Mouse (Mus musculus): ENCODE measurements around the gene Miga2. TPM values are rescaled to one million over a fixed set of nuclear protein-coding genes. Genes with fewer than 3 reads are reported as not detected.

The Miga2 gene
- polyA plus RNA-seq (2015; fragmentation: Nextera tagmentation; extraction: Ambion mirVana): 32.6 and 35.5 TPM in 2 replicates

DNA sequence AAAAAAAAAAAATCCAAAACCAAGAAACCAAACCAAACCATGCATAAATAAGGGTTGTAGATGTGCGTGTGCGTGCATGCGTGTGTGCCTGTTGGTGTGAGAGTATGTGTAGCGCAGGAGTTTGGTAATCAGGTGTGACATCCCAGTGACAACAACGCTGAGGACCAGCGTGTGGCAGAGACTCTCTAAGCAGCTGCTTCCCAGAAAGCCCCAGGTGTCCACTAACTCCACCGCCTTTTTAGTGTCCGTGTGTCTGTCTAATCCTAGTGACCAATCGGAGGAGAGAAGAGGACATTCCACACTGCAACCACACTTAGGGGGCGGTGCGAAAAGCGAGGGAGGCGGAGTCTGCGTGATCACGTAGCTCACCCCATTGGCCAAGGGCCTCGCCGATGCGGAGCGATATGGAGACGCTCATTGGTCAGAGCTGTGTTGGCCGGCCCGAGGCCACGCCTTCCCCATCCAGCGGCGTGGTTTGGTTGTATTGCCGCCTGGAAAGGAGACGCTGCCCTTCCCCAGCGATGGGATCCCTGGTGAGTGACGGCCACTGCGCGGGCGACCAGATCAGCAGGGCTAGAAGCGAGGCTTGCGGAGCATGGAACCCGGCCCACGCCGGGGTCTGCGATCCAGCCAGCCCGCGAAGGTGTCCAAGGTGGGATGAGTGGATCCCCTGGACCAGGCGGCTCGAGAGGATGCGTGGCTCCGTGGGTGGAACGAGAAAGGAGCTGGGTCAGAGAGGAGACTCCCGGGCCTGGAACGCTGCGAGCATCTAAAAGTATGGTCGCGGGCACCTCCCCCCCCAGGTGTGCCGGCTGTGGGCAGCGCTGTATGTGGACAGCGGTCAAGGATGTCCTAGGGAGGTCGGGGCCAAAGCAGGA, at the start of gene Miga2:
TSS of gene Miga2 (plus strand) at position 461 of the 878 bp plus-strand sequence.
- Histone ChIP-seq H3K9ac (peak within 1 kb of the TSS; percentile 93), H3K36me3 (peaks cover 21% of the 10 kb centered on the region), H3K9me3 (replicated peaks) (no peaks in the 10 kb centered on the region), H3K27me3 (no peaks in the 10 kb centered on the region), H3K4me1 (replicated peaks) (peaks cover 31% of the 10 kb centered on the region), H3K27ac (peak within 1 kb of the TSS; percentile 86), H3K4me3 (peak within 1 kb of the TSS; percentile 93), H3K4me2 (peak within 1 kb of the TSS; percentile 78)
- under 1% methylated on average over 54 of the region's 54 CpGs for WGBS
- ATAC-seq (replicated peaks; ENCODE audit: insufficient number of reproducible peaks, insufficient read depth, low FRiP score, low read depth): peak; percentile 99

DNA sequence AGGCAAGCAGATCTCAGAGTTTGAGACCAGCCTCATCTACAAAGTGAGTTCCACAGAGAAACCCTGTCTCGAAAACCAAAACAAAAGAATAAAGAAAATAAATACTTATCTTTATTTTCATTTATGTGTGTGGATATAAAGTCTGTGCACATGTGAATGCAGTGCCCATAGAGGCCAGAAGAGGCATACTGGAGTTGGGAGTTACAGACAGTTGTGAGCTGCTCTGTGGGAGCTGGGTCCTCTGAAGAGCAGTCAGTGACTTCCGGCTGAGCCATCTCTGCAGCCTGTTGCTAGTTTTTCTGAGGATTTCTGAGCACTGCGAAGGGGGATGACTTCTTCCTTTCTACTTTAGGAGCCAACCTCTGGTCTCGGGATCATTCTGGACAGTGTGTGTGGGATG, 47.9 kb upstream of the Miga2 start:
- no peak overlapping the region for H3K9ac ChIP-seq
- 92% methylated on average over 4 of the region's 4 CpGs for WGBS
- H3K27me3 ChIP-seq: no peaks in the 10 kb centered on the region
- H3K9me3 ChIP-seq (replicated peaks): no peaks in the 10 kb centered on the region
- no peaks in the 10 kb centered on the region for H3K4me1 ChIP-seq (replicated peaks)
- no peak overlapping the region for H3K4me3 ChIP-seq
- ATAC-seq (replicated peaks; ENCODE audit: insufficient number of reproducible peaks, insufficient read depth, low FRiP score, low read depth): no peak
- peaks cover 82% of the 10 kb centered on the region for H3K36me3 ChIP-seq
- H3K27ac ChIP-seq: no peak overlapping the region
- no peak overlapping the region for H3K4me2 ChIP-seq

DNA sequence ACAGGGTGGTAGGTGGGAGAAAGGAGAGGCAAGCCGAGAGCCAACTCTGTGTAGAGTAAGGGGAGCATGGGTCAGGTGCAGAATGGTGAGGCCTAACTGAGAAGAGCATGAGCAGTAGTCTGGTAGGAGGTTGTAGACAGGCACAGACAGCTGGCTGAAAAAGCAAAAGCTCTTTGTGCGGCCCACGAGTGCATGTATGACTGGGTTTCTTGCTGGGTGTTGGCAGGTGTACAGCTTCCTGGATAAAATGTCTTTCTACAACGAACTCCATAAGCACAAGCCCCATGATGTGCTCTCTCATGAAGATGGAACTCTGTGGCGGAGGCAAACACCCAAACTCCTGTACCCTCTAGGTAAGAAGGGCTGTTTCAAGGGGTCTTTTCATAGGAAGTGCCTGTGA, 47.1 kb upstream of the Miga2 start:
- Histone ChIP-seq H3K9ac (no peak overlapping the region), H3K27ac (no peak overlapping the region), H3K27me3 (no peaks in the 10 kb centered on the region), H3K9me3 (replicated peaks) (no peaks in the 10 kb centered on the region), H3K4me1 (replicated peaks) (no peaks in the 10 kb centered on the region), H3K36me3 (peaks cover 84% of the 10 kb centered on the region), H3K4me3 (no peak overlapping the region), H3K4me2 (no peak overlapping the region)
- 93% methylated on average over 5 of the region's 5 CpGs for WGBS
- ATAC-seq (replicated peaks; ENCODE audit: insufficient number of reproducible peaks, insufficient read depth, low FRiP score, low read depth): no peak

DNA sequence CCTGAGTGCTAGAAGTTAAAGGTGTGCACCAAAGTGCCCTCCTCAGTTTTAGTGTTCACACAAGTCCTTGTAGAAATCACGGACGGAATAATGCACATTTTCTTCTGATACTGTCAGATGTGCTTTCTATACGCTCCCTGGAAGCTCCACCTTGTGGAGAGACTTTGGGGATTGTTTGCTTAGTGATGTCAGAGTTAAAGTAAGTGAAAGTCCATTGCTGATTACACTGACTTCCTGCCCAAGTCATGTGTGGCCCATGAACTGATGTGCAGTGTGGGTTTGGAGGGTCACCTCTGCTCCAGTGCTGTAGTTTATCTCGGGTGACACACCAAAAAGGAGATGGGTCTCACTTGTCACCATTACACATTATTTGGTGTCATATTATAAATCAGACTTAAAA, 44.8 kb upstream of the Miga2 start:
- no peak overlapping the region for H3K9ac ChIP-seq
- no peaks in the 10 kb centered on the region for H3K9me3 ChIP-seq (replicated peaks)
- H3K27me3 ChIP-seq: no peaks in the 10 kb centered on the region
- WGBS: 78% methylated on average over 4 of the region's 4 CpGs
- ATAC-seq (replicated peaks; ENCODE audit: insufficient number of reproducible peaks, insufficient read depth, low FRiP score, low read depth): no peak
- no peak overlapping the region for H3K27ac ChIP-seq
- H3K4me2 ChIP-seq: no peak overlapping the region
- peaks cover 84% of the 10 kb centered on the region for H3K36me3 ChIP-seq
- H3K4me3 ChIP-seq: no peak overlapping the region
- H3K4me1 ChIP-seq (replicated peaks): no peaks in the 10 kb centered on the region

DNA sequence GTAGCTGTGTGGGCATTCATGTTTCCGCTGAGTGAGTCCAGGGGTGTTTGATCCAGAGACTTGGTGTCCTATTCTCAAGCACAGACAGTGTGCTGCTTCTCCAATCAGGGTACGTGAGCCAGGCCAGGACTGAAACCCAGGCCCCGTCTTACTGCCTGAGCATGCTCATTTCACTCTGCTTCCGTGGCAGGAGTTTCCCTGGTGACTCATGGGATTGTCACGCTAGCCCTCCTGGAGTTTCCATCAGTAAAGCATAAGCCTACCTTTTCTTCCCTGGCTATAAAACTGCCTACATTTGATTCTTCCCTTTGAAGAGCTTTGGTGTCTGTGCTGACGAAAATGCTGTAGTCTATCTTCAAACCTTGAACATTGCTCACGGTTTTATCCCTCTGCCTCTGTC, 40.9 kb upstream of the Miga2 start:
- H3K27ac ChIP-seq: no peak overlapping the region
- no peaks in the 10 kb centered on the region for H3K4me1 ChIP-seq (replicated peaks)
- ATAC-seq (replicated peaks; ENCODE audit: insufficient number of reproducible peaks, insufficient read depth, low FRiP score, low read depth): no peak
- no peak overlapping the region for H3K9ac ChIP-seq
- WGBS: 89% methylated on average over 7 of the region's 7 CpGs
- peaks cover 80% of the 10 kb centered on the region for H3K36me3 ChIP-seq
- no peak overlapping the region for H3K4me2 ChIP-seq
- no peak overlapping the region for H3K4me3 ChIP-seq
- no peaks in the 10 kb centered on the region for H3K27me3 ChIP-seq
- no peaks in the 10 kb centered on the region for H3K9me3 ChIP-seq (replicated peaks)

DNA sequence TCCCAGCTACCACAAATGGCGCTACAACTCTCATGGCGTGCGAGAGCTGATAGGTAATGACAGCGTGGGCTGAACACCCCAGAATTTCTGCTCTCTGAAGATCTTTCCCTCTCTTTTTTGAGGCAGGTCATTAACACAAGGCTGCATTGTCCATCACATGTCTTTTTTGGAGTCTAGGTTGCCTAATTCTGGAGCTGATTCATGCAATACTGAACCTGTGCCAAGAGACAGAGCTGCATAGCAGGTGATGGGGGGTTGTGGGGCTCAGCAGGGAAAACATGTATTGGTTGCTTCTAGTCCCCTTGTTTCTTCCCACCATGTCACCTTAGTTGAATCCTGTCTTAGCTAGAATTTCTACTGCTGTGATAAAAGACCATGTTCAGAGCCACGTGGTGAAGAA, 38.7 kb upstream of the Miga2 start:
- peaks cover 90% of the 10 kb centered on the region for H3K36me3 ChIP-seq
- H3K9ac ChIP-seq: no peak overlapping the region
- no peaks in the 10 kb centered on the region for H3K9me3 ChIP-seq (replicated peaks)
- 94% methylated on average over 5 of the region's 5 CpGs for WGBS
- H3K4me2 ChIP-seq: no peak overlapping the region
- no peaks in the 10 kb centered on the region for H3K4me1 ChIP-seq (replicated peaks)
- no peak overlapping the region for H3K27ac ChIP-seq
- no peak overlapping the region for H3K4me3 ChIP-seq
- no peaks in the 10 kb centered on the region for H3K27me3 ChIP-seq
- ATAC-seq (replicated peaks; ENCODE audit: insufficient number of reproducible peaks, insufficient read depth, low FRiP score, low read depth): no peak

DNA sequence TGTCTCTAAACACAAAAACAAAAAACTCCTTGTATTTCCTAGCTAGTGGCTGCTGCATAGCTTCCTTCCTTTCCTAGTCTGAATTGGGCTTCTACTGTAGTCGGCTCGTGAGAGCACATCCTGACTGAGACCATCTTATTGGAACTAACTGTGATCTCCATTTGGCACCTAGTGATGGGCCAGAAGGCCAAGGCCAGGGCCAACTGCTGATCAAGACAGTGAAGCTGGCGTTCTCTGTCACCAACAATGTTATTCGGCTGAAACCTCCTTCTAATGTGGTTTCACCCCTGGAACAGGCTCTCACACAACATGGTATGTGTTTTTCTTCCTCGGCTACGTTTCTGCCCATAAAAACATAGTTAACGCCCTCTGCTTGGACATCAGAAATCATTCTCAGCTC, 36.8 kb upstream of the Miga2 start:
- 90% methylated on average over 7 of the region's 7 CpGs for WGBS
- Histone ChIP-seq H3K4me3 (no peak overlapping the region), H3K36me3 (peaks cover 90% of the 10 kb centered on the region), H3K27me3 (no peaks in the 10 kb centered on the region), H3K9me3 (replicated peaks) (no peaks in the 10 kb centered on the region), H3K4me1 (replicated peaks) (no peaks in the 10 kb centered on the region), H3K9ac (no peak overlapping the region), H3K4me2 (no peak overlapping the region), H3K27ac (no peak overlapping the region)
- no peak for ATAC-seq (replicated peaks; ENCODE audit: insufficient number of reproducible peaks, insufficient read depth, low FRiP score, low read depth)

DNA sequence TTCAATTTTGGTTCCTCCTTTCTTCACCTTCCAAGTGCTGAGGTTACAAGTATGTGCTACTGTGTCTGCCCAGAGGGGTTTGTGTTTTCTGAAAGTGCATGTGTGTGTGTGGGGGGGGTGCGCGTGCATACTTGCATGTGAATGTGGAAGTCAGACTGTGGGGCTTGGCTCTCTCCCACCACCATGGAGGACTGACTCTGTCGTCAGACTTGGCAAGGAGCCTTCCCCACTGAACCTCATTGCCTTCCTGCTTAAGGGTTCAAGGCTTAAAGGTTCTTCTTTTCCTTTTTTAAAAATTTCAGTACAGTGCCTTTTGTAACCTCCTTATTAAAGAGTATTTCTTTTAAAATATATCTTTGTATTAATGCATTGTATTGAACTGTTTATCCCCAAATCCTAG, 35.2 kb upstream of the Miga2 start:
- no peak overlapping the region for H3K4me2 ChIP-seq
- H3K4me3 ChIP-seq: no peak overlapping the region
- H3K4me1 ChIP-seq (replicated peaks): no peaks in the 10 kb centered on the region
- no peaks in the 10 kb centered on the region for H3K9me3 ChIP-seq (replicated peaks)
- H3K27me3 ChIP-seq: no peaks in the 10 kb centered on the region
- WGBS: 86% methylated on average over 3 of the region's 3 CpGs
- no peak overlapping the region for H3K27ac ChIP-seq
- H3K9ac ChIP-seq: no peak overlapping the region
- H3K36me3 ChIP-seq: peaks cover 90% of the 10 kb centered on the region
- ATAC-seq (replicated peaks; ENCODE audit: insufficient number of reproducible peaks, insufficient read depth, low FRiP score, low read depth): no peak

DNA sequence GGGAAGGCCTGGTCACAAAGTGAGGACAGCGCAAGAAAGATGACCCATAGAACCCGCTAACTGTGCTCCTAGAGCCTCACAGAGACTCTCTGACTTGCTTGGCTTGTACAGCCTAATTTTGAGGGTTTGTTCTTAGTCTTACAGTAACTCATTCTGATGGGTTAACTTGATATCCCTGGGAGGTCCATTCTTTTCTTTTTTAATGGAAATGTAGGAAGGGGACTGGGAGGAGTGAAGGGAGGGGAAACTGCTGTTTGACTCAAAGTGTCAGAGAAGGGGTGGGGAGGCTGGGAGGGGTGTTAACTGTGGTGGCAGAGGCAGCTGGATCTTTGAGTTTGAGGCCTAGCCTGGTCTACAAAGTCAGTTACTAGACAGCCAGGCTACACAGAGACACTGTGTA, 28.7 kb upstream of the Miga2 start:
- no peak for ATAC-seq (replicated peaks; ENCODE audit: insufficient number of reproducible peaks, insufficient read depth, low FRiP score, low read depth)
- Histone ChIP-seq H3K4me1 (replicated peaks) (no peaks in the 10 kb centered on the region), H3K27me3 (no peaks in the 10 kb centered on the region)

DNA sequence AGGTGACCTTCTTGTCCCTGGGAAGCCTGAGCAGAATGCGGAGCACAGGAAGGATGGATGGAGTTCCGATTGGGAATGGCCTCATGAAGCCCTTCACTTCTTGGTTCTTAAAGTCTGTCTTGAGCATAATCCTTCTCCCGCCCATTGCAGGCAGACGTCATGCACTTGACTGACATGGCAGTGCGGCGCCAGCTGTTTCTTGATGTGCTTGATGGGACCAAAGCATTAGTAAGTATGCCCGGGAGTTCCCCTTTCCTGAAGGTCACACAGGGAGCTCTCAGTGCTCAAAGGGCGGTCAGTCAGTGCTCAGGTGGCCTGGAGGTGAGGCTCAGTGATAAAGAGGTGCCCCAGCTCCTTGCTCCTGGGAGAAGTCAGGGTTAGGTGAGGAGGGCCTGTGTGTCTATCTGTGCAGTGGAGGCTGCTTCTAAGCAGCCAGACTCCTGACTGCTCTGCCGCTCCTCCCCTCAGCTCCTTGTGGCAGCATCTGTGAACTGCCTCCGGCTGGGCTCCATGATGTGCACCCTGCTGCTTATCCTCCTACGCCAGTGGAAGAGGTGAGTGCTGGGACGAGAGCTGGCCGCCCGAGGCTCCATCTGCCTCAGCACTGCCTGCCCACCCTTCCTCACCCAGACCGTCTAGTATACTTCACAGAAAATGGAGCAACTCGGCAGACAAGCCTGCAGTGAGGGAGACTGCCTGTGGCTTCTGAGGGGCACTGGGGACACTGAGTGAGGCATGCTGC, 27.7 kb upstream of the Miga2 start:
- Histone ChIP-seq H3K9ac (no peak overlapping the region), H3K9me3 (replicated peaks) (no peaks in the 10 kb centered on the region), H3K36me3 (peaks cover 86% of the 10 kb centered on the region), H3K27ac (no peak overlapping the region), H3K27me3 (no peaks in the 10 kb centered on the region), H3K4me1 (replicated peaks) (no peaks in the 10 kb centered on the region), H3K4me2 (no peak overlapping the region), H3K4me3 (no peak overlapping the region)
- 79% methylated on average over 16 of the region's 16 CpGs for WGBS
- no peak for ATAC-seq (replicated peaks; ENCODE audit: insufficient number of reproducible peaks, insufficient read depth, low FRiP score, low read depth)

More for the DNA sequence above, 28.7 kb upstream of the Miga2 start:
- H3K4me2 ChIP-seq: no peak overlapping the region
- no peak overlapping the region for H3K4me3 ChIP-seq
- H3K27ac ChIP-seq: no peak overlapping the region
- H3K9me3 ChIP-seq (replicated peaks): no peaks in the 10 kb centered on the region
- no peak overlapping the region for H3K9ac ChIP-seq
- WGBS: 91% methylated on average over 2 of the region's 2 CpGs
- peaks cover 85% of the 10 kb centered on the region for H3K36me3 ChIP-seq

DNA sequence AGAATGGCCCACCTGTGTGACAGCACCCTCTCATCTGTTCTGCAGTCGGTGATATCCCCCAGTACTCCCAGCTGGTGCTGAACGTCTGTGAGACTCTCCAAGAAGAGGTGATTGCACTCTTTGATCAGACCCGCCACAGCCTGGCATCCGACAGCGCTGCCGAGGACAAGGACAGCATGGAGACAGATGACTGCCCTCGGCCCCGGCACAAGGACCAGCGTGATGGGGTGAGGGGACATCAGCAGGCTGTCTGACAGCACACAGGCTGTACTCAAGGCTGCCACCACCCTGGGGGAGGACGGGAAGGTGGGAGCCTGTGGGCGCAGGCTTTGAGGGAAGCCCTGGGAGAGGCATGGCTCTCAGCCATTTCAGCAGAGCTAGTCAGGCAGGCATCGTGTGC, 26.9 kb upstream of the Miga2 start:
- Histone ChIP-seq H3K4me2 (no peak overlapping the region), H3K4me1 (replicated peaks) (no peaks in the 10 kb centered on the region), H3K9ac (no peak overlapping the region), H3K9me3 (replicated peaks) (no peaks in the 10 kb centered on the region), H3K36me3 (peaks cover 86% of the 10 kb centered on the region), H3K4me3 (no peak overlapping the region), H3K27me3 (no peaks in the 10 kb centered on the region), H3K27ac (no peak overlapping the region)
- WGBS: 58% methylated on average over 12 of the region's 12 CpGs
- 0 out of 2 replicates have a peak, but pooled peaks have one; percentile 56 for ATAC-seq (replicated peaks; ENCODE audit: insufficient number of reproducible peaks, insufficient read depth, low FRiP score, low read depth)
